Mouse (Mus musculus) neural tube, embryonic 11.5 days (tissue): ENCODE measurements around the gene Shank1. TPM values are rescaled to one million over a fixed set of nuclear protein-coding genes. Genes with fewer than 3 reads are reported as not detected.

Source experiments
- ATAC-seq: fragments of 200-750 bp; cut with Nextera tagmentation; 2 replicates; pipeline ENCODE4 v1.8.0; 2017; ENCODE audit warnings: moderate number of reproducible peaks, mild to moderate bottlenecking, moderate TSS enrichment, moderate library complexity; ENCODE audit not compliant: insufficient read depth, low FRiP score, low TSS enrichment
- DNase-seq: peaks from one replicate; pipeline ENCODE4 v3.0.0-alpha.2; 2015; ENCODE audit warnings: low spot score
- H3K27ac ChIP-seq: fragments of 300-500 bp; sonication (generic); 2 replicates; pipeline ENCODE4 v1.5.1; 2014; ENCODE audit warnings: low read depth, mild to moderate bottlenecking, low read length
- H3K27me3 ChIP-seq: fragments of 300-500 bp; sonication (generic); 2 replicates; pipeline ENCODE4 v1.6.1; 2014; ENCODE audit warnings: mild to moderate bottlenecking, low read length, mixed read lengths; ENCODE audit not compliant: control insufficient read depth, insufficient read depth
- H3K36me3 ChIP-seq: fragments of 300-500 bp; sonication (generic); 2 replicates; pipeline ENCODE4 v1.6.1; 2014; ENCODE audit warnings: mild to moderate bottlenecking, low read length, moderate library complexity, mixed read lengths; ENCODE audit not compliant: control insufficient read depth, insufficient read depth
- H3K4me1 ChIP-seq: fragments of 300-500 bp; sonication (generic); 2 replicates; pipeline ENCODE4 v1.6.1; 2014; ENCODE audit warnings: low read length, mixed read lengths; ENCODE audit not compliant: control insufficient read depth, insufficient read depth
- H3K4me2 ChIP-seq: fragments of 300-500 bp; sonication (generic); 2 replicates; pipeline ENCODE4 v1.6.1; 2014; ENCODE audit warnings: low read depth, mild to moderate bottlenecking, moderate library complexity
- H3K4me3 ChIP-seq: fragments of 300-500 bp; sonication (generic); 2 replicates; pipeline ENCODE4 v1.5.1; 2014; ENCODE audit warnings: low read depth, low read length
- H3K9ac ChIP-seq: fragments of 300-500 bp; sonication (generic); 2 replicates; pipeline ENCODE4 v1.6.1; 2014; ENCODE audit warnings: mild to moderate bottlenecking, low read length
- H3K9me3 ChIP-seq: fragments of 300-500 bp; sonication (generic); 2 replicates; pipeline ENCODE4 v1.6.1; 2016; ENCODE audit warnings: low read length; ENCODE audit not compliant: control insufficient read depth
- WGBS: fragments of 180-500 bp; shearing (Covaris S2); extraction: QIAGEN DNeasy Blood & Tissue Kit; methylation state at CpG from one replicate; pipeline ENCODE4 v1.1.7; 2014; 5-methylcytosine and 5-hydroxymethylcytosine counted together
- polyA plus RNA-seq: library from polyadenylated mRNA; unstranded; fragments of >200 nt; fragmentation: Nextera tagmentation; extraction: Ambion mirVana; gene quantifications from 2 replicates; pipeline ENCODE4 v1.2.1, GENCODE M21; 2014

Gene Shank1
- polyA plus RNA-seq, 1 experiment from 2014 or later: 4.7 TPM

GRCm38 (mm10) chr7:44307261-44308020 lies 2.6 kb upstream of the Shank1 start:
- 26% methylated on average over 9 of the region's 9 CpGs for WGBS
- Histone ChIP-seq H3K4me2 (no peak overlapping the region), H3K27me3 (0 out of 2 replicates have a peak, but pooled peaks cover 7% of the 10 kb centered on the region), H3K36me3 (no peaks in the 10 kb centered on the region), H3K4me1 (peaks cover 21% of the 10 kb centered on the region), H3K4me3 (no peak overlapping the region), H3K27ac (no peak overlapping the region), H3K9me3 (no peaks in the 10 kb centered on the region), H3K9ac (peak overlapping the region; percentile 1)
- DNase-seq (no peak), ATAC-seq (no peak)

- Histone ChIP-seq H3K4me2 (peak overlapping the region; percentile 96), H3K4me3 (peak overlapping the region; percentile 48), H3K27me3 (0 out of 2 replicates have a peak, but pooled peaks cover 7% of the 10 kb centered on the region), H3K9ac (peak overlapping the region; percentile 40), H3K27ac (0 out of 2 replicates have a peak overlapping the region, but pooled peaks have one; percentile 1), H3K9me3 (no peaks in the 10 kb centered on the region), H3K36me3 (no peaks in the 10 kb centered on the region), H3K4me1 (peaks cover 15% of the 10 kb centered on the region)
- ATAC-seq: peak; percentile 11; the same call in 1 of the 2 replicates
- DNase-seq: peak; percentile 42
- WGBS: under 1% methylated on average over 26 of the region's 40 CpGs
These were observed 328 bp downstream of the Shank1 start for GRCm38 (mm10) chr7:44310285-44310877.

GRCm38 (mm10) chr7:44310878-44311712 lies 1.0 kb downstream of the Shank1 start:
- no peaks in the 10 kb centered on the region for H3K36me3 ChIP-seq
- peak overlapping the region; percentile 30; the same call in 1 of the 2 replicates for H3K27ac ChIP-seq
- peak overlapping the region; percentile 48 for H3K4me3 ChIP-seq
- DNase-seq: peak; percentile 56
- H3K4me2 ChIP-seq: peak overlapping the region; percentile 96
- H3K9me3 ChIP-seq: no peaks in the 10 kb centered on the region
- WGBS: under 1% methylated on average over 34 of the region's 38 CpGs
- ATAC-seq: peak; percentile 49
- H3K9ac ChIP-seq: peak overlapping the region; percentile 40
- 0 out of 2 replicates have a peak, but pooled peaks cover 7% of the 10 kb centered on the region for H3K27me3 ChIP-seq
- H3K4me1 ChIP-seq: peaks cover 12% of the 10 kb centered on the region

- ATAC-seq (no peak), DNase-seq (no peak)
- Histone ChIP-seq H3K9ac (no peak overlapping the region), H3K36me3 (no peaks in the 10 kb centered on the region), H3K27ac (peak overlapping the region; percentile 30; the same call in 1 of the 2 replicates), H3K4me2 (peak overlapping the region; percentile 96; the same call in 1 of the 2 replicates), H3K27me3 (0 out of 2 replicates have a peak, but pooled peaks cover 7% of the 10 kb centered on the region), H3K4me1 (peaks cover 12% of the 10 kb centered on the region), H3K9me3 (no peaks in the 10 kb centered on the region), H3K4me3 (no peak overlapping the region)
- WGBS: 18% methylated on average over 6 of the region's 6 CpGs
These were observed 1.8 kb downstream of the Shank1 start for GRCm38 (mm10) chr7:44311713-44312304.

- no peak for DNase-seq
- WGBS: 67% methylated on average over 16 of the region's 16 CpGs
- H3K9ac ChIP-seq: no peak overlapping the region
These were observed 2.4 kb downstream of the Shank1 start for GRCm38 (mm10) chr7:44312484-44312883.

GRCm38 (mm10) chr7:44317913-44318312 lies 7.9 kb downstream of the Shank1 start:
- Histone ChIP-seq H3K9me3 (no peaks in the 10 kb centered on the region), H3K27me3 (no peaks in the 10 kb centered on the region), H3K27ac (no peak overlapping the region), H3K4me3 (no peak overlapping the region), H3K4me1 (no peaks in the 10 kb centered on the region), H3K9ac (no peak overlapping the region), H3K36me3 (no peaks in the 10 kb centered on the region), H3K4me2 (no peak overlapping the region)
- DNase-seq (no peak), ATAC-seq (no peak)
- 32% methylated on average over 4 of the region's 4 CpGs for WGBS

More at GRCm38 (mm10) chr7:44312484-44312883, 2.4 kb downstream of the Shank1 start:
- H3K4me2 ChIP-seq: no peak overlapping the region
- H3K4me3 ChIP-seq: no peak overlapping the region
- H3K36me3 ChIP-seq: no peaks in the 10 kb centered on the region
- H3K4me1 ChIP-seq: peaks cover 12% of the 10 kb centered on the region
- H3K27ac ChIP-seq: no peak overlapping the region
- no peak for ATAC-seq
- 0 out of 2 replicates have a peak, but pooled peaks cover 4% of the 10 kb centered on the region for H3K27me3 ChIP-seq
- no peaks in the 10 kb centered on the region for H3K9me3 ChIP-seq

GRCm38 (mm10) chr7:44320886-44321285 lies 10.8 kb downstream of the Shank1 start:
- H3K4me3 ChIP-seq: no peak overlapping the region
- no peak overlapping the region for H3K9ac ChIP-seq
- ATAC-seq (no peak), DNase-seq (no peak)
- 57% methylated on average over 8 of the region's 8 CpGs for WGBS
- H3K36me3 ChIP-seq: no peaks in the 10 kb centered on the region
- H3K9me3 ChIP-seq: no peaks in the 10 kb centered on the region
- H3K27me3 ChIP-seq: no peaks in the 10 kb centered on the region
- no peak overlapping the region for H3K4me2 ChIP-seq
- no peak overlapping the region for H3K27ac ChIP-seq
- H3K4me1 ChIP-seq: no peaks in the 10 kb centered on the region

GRCm38 (mm10) chr7:44322290-44322689 lies 12.2 kb downstream of the Shank1 start:
- no peaks in the 10 kb centered on the region for H3K27me3 ChIP-seq
- no peak overlapping the region for H3K4me2 ChIP-seq
- ATAC-seq (no peak), DNase-seq (no peak)
- 91% methylated on average over 1 of the region's 1 CpGs for WGBS
- no peak overlapping the region for H3K27ac ChIP-seq
- H3K4me3 ChIP-seq: no peak overlapping the region
- H3K4me1 ChIP-seq: no peaks in the 10 kb centered on the region
- H3K9me3 ChIP-seq: no peaks in the 10 kb centered on the region
- H3K9ac ChIP-seq: no peak overlapping the region
- H3K36me3 ChIP-seq: no peaks in the 10 kb centered on the region
